9 mouse cellular contexts compared by ENCODE assay signal in the genomic region with DNA sequence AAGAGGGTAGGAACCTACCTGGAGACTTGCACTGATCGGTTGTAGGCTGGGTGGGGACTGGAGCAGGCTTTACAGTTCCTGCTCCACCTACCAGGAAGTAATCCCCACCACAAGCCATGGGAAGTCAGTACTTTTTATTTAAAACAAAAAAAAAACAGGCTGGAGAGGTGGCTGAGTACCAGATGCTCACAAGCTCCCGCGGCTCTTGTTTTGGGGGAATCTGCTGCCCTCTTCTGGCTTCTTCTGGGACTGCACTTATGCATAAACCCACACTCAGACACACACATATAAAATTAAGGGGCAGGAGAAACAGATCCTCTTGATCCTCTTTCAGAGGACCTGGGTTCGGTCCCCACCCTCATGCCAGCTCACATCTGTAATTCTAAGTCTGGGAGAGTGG. TPM values are rescaled to one million over a fixed set of nuclear protein-coding genes. Genes with fewer than 3 reads are reported as not detected.
DNase-seq lines count a peak whose midpoint lies in the region; ATAC-seq and TF ChIP-seq lines count a peak whose summit lies in the region.
"Had no signal": no experiment of that assay in that cellular context is flagged by ENCODE, and none has a peak within 500 bp of the region (broad histone marks: within the 10 kb centered on the region; RNA-seq: fewer than 3 reads in every experiment).

No protein-coding gene starts in this region.

- TF ChIP-seq CTCF in bone marrow, adult 2 months (IDR thresholded peaks at IDR 0.05; ENCODE audit: control insufficient read depth, insufficient read depth, low read length) = peak; percentile 29; the same call in 1 of the 2 replicates
- peak; percentile 64 for TF ChIP-seq CTCF in lung, postnatal 0 days (IDR thresholded peaks at IDR 0.05)

- no peaks in the 10 kb centered on the region for H3K4me1 ChIP-seq in forebrain, embryonic 14.5 days (ENCODE audit: control insufficient read depth, insufficient read depth, low read length)
- no peaks in the 10 kb centered on the region for H3K4me1 ChIP-seq in forebrain, embryonic 13.5 days
- H3K4me1 ChIP-seq in liver, embryonic 11.5 days (replicated peaks; ENCODE audit: control insufficient read depth, insufficient read depth, low read length) = no peaks in the 10 kb centered on the region
- no peaks in the 10 kb centered on the region for H3K4me1 ChIP-seq in bone marrow, adult 2 months (ENCODE audit: control insufficient read depth, insufficient read depth, low read length)
- no peaks in the 10 kb centered on the region; the same call in 1 of the 2 replicates for H3K4me1 ChIP-seq in lung, postnatal 0 days (ENCODE audit: insufficient read depth, low read depth, low read length)

- H3K27ac ChIP-seq in forebrain, embryonic 14.5 days (ENCODE audit: low read depth, low read length) = no peak overlapping the region
- no peak overlapping the region for H3K27ac ChIP-seq in forebrain, embryonic 13.5 days
- H3K27ac ChIP-seq in liver, embryonic 11.5 days (ENCODE audit: low read depth, low read length) = no peak overlapping the region
- H3K27ac ChIP-seq in bone marrow, adult 2 months (ENCODE audit: control insufficient read depth, insufficient read depth, low read depth, low read length, poor library complexity) = no peak overlapping the region
- no peak overlapping the region for H3K27ac ChIP-seq in lung, postnatal 0 days (ENCODE audit: low read length)

- H3K27me3 ChIP-seq in forebrain, embryonic 14.5 days (replicated peaks; ENCODE audit: control insufficient read depth, insufficient read depth, low read length) = no peaks in the 10 kb centered on the region
- no peaks in the 10 kb centered on the region for H3K27me3 ChIP-seq in forebrain, embryonic 13.5 days
- no peaks in the 10 kb centered on the region for H3K27me3 ChIP-seq in liver, embryonic 11.5 days (replicated peaks; ENCODE audit: control insufficient read depth, insufficient read depth, low read length)
- no peaks in the 10 kb centered on the region for H3K27me3 ChIP-seq in lung, postnatal 0 days (replicated peaks; ENCODE audit: insufficient read depth, low read length)

- no peak overlapping the region for H3K4me2 ChIP-seq in forebrain, embryonic 14.5 days (ENCODE audit: low read length)
- H3K4me2 ChIP-seq in forebrain, embryonic 13.5 days = no peak overlapping the region
- H3K4me2 ChIP-seq in liver, embryonic 11.5 days = no peak overlapping the region
- no peak overlapping the region for H3K4me2 ChIP-seq in lung, postnatal 0 days (replicated peaks; ENCODE audit: low read depth, low read length)

- H3K9me3 ChIP-seq in forebrain, embryonic 14.5 days (replicated peaks; ENCODE audit: control insufficient read depth, low read length) = no peaks in the 10 kb centered on the region
- H3K9me3 ChIP-seq in forebrain, embryonic 13.5 days (replicated peaks) = 0 out of 2 replicates have a peak, but pooled peaks cover 4% of the 10 kb centered on the region
- H3K9me3 ChIP-seq in liver, embryonic 11.5 days (ENCODE audit: control insufficient read depth, low read length) = no peaks in the 10 kb centered on the region
- no peaks in the 10 kb centered on the region for H3K9me3 ChIP-seq in lung, postnatal 0 days (ENCODE audit: low read length)

- TF ChIP-seq POLR2A in bone marrow, adult 2 months (IDR thresholded peaks at IDR 0.05; ENCODE audit: borderline replicate concordance, control insufficient read depth, low read depth, low read length) = no peak

- WGBS in forebrain, embryonic 14.5 days = 81% methylated on average over 4 of the region's 4 CpGs
- WGBS in forebrain, embryonic 13.5 days = 64% methylated on average over 4 of the region's 4 CpGs
- 70% methylated on average over 4 of the region's 4 CpGs for WGBS in liver, embryonic 11.5 days
- WGBS in bone marrow, adult 2 months = 77% methylated on average over 4 of the region's 4 CpGs
- WGBS in lung, postnatal 0 days = 64% methylated on average over 4 of the region's 4 CpGs

- no peak for ATAC-seq in forebrain, embryonic 14.5 days
- no peak for ATAC-seq in forebrain, embryonic 13.5 days
- no peak for ATAC-seq in liver, embryonic 11.5 days (replicated peaks; ENCODE audit: low FRiP score)
- no peak for ATAC-seq in lung, postnatal 0 days

- no peak for TF ChIP-seq EP300 in lung, postnatal 0 days (IDR thresholded peaks at IDR 0.05)

- no peak overlapping the region for H3K9ac ChIP-seq in forebrain, embryonic 14.5 days (ENCODE audit: low read length)
- no peak overlapping the region for H3K9ac ChIP-seq in forebrain, embryonic 13.5 days
- H3K9ac ChIP-seq in liver, embryonic 11.5 days (ENCODE audit: low read depth, low read length) = no peak overlapping the region
- no peak overlapping the region for H3K9ac ChIP-seq in lung, postnatal 0 days (replicated peaks; ENCODE audit: low read depth)

- H3K36me3 ChIP-seq in forebrain, embryonic 14.5 days (ENCODE audit: control insufficient read depth, insufficient read depth, low read length) = no peaks in the 10 kb centered on the region
- H3K36me3 ChIP-seq in forebrain, embryonic 13.5 days (ENCODE audit: poor library complexity, severe bottlenecking) = no peaks in the 10 kb centered on the region
- no peaks in the 10 kb centered on the region for H3K36me3 ChIP-seq in liver, embryonic 11.5 days (ENCODE audit: control insufficient read depth, insufficient read depth, low read length)
- no peaks in the 10 kb centered on the region for H3K36me3 ChIP-seq in lung, postnatal 0 days (ENCODE audit: insufficient read depth, low read length)

- peak; percentile 21 for DNase-seq in forebrain, embryonic 14.5 days (ENCODE audit: low spot score)
- DNase-seq in liver = peak; percentile 49
- DNase-seq in liver, embryonic 11.5 days (ENCODE audit: low spot score) = no peak
- peak; percentile 28 for DNase-seq in lung, postnatal 0 days (ENCODE audit: low spot score)
- DNase-seq in MN1 (ENCODE audit: low spot score) = no peak
- no peak for DNase-seq in right cerebral cortex, adult 18-20 months

- no peak overlapping the region for H3K4me3 ChIP-seq in forebrain, embryonic 14.5 days (ENCODE audit: low read depth, low read length)
- H3K4me3 ChIP-seq in forebrain, embryonic 13.5 days = no peak overlapping the region
- no peak overlapping the region for H3K4me3 ChIP-seq in liver, embryonic 11.5 days (ENCODE audit: low read depth, low read length)
- no peak overlapping the region for H3K4me3 ChIP-seq in bone marrow, adult 2 months (replicated peaks; ENCODE audit: control insufficient read depth, low read depth, low read length)
- H3K4me3 ChIP-seq in lung, postnatal 0 days (ENCODE audit: low read depth, low read length) = no peak overlapping the region
- H3K4me3 ChIP-seq: myocyte had no signal

RNA-seq across cellular contexts. Expression of gene Tmem40, which starts 27.3 kb away (rescaled TPM):
- 0.56 and 0.90 TPM in 2 replicates for polyA plus RNA-seq in forebrain, embryonic 14.5 days (2014; fragmentation: Nextera tagmentation; extraction: Ambion mirVana)
- polyA plus RNA-seq in forebrain, embryonic 13.5 days (2015; fragmentation: Nextera tagmentation; extraction: Ambion mirVana) = 0.78 and 0.84 TPM in 2 replicates
- 29.4 and 32.5 TPM in 2 replicates for polyA plus RNA-seq in liver, embryonic 11.5 days (2014; fragmentation: Nextera tagmentation; extraction: Ambion mirVana)
- polyA plus RNA-seq in bone marrow, adult 2 months (2011; ENCODE audit: insufficient read depth, insufficient read length, low replicate concordance, missing spikeins) = 45.6 and 84.4 TPM in 2 replicates
- 4.9 and 5.5 TPM in 2 replicates for polyA plus RNA-seq in lung, postnatal 0 days (2015; fragmentation: Nextera tagmentation; extraction: Ambion mirVana)

RNA-seq across cellular contexts. Expression of gene Cand2, which starts 39.4 kb away (rescaled TPM):
- polyA plus RNA-seq in forebrain, embryonic 14.5 days (2014; fragmentation: Nextera tagmentation; extraction: Ambion mirVana) = 14.4 and 17.1 TPM in 2 replicates
- 23.8 and 26.5 TPM in 2 replicates for polyA plus RNA-seq in forebrain, embryonic 13.5 days (2015; fragmentation: Nextera tagmentation; extraction: Ambion mirVana)
- 20.3 and 22.0 TPM in 2 replicates for polyA plus RNA-seq in liver, embryonic 11.5 days (2014; fragmentation: Nextera tagmentation; extraction: Ambion mirVana)
- 0.23 and 1.3 TPM in 2 replicates for polyA plus RNA-seq in bone marrow, adult 2 months (2011; ENCODE audit: insufficient read depth, insufficient read length, low replicate concordance, missing spikeins)
- 2.5 and 3.0 TPM in 2 replicates for polyA plus RNA-seq in lung, postnatal 0 days (2015; fragmentation: Nextera tagmentation; extraction: Ambion mirVana)

RNA-seq across cellular contexts. Expression of gene Raf1, which starts 58.5 kb away (rescaled TPM):
- polyA plus RNA-seq in forebrain, embryonic 14.5 days (2014; fragmentation: Nextera tagmentation; extraction: Ambion mirVana) = 150 and 158 TPM in 2 replicates
- polyA plus RNA-seq in forebrain, embryonic 13.5 days (2015; fragmentation: Nextera tagmentation; extraction: Ambion mirVana) = 137 and 156 TPM in 2 replicates
- polyA plus RNA-seq in liver, embryonic 11.5 days (2014; fragmentation: Nextera tagmentation; extraction: Ambion mirVana) = 70.1 and 70.7 TPM in 2 replicates
- polyA plus RNA-seq in bone marrow, adult 2 months (2011; ENCODE audit: insufficient read depth, insufficient read length, low replicate concordance, missing spikeins) = 55.8 and 65.4 TPM in 2 replicates
- polyA plus RNA-seq in lung, postnatal 0 days (2015; fragmentation: Nextera tagmentation; extraction: Ambion mirVana) = 58.9 and 60.6 TPM in 2 replicates

Comparison
In these comparisons a context has a peak if more than half of its experiments do, and no peak if none do; other contexts are left out.
1. DNase-seq: peak in forebrain, embryonic 14.5 days (single experiment), liver (single experiment) and lung, postnatal 0 days (single experiment); none in liver, embryonic 11.5 days (single experiment), MN1 (single experiment) and right cerebral cortex, adult 18-20 months (single experiment).